Mouse (Mus musculus): ENCODE data around the gene Bmpr1a.

The Bmpr1a gene

DNA sequence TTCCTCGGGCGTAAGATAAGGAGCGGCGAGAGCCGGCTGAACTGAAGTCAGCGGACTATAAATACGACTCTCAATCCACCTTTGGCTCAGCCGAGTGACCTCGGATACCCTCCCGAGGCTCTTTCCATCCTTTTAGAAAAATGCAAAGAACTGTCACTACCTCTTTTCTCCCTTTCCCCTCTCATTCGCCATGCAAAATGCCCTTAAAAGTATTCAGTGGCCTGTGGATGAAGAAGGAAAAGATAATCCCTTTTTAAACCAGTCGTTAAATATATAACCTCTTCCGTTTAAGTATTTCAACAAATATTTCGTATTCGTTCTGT is at the start of gene Bmpr1a:
Gene Bmpr1a (minus strand): TSS at position 17 of the 323 bp plus-strand sequence.
- DNase-seq (ENCODE audit: low spot score in 2 of 2) = no peak

DNA sequence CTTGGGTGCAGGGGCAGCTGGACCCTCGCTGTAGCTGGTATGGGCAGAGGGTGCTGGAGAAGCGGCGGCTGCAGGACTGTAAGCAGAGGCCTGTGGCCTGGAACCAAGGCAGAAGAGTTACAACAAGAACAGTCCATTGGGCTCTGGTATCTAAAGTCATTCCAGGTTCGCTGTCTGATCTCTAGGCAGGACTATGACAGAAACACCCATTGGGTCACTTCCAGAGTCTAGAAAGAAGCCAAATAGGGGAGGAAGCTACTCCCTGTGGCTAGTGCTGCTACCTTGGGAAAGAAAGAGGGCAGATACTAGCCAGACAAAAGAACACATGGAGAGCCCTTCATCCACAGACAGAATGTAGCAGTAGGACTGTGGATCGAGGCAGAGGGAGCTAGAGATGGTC is 49.1 kb upstream of the Bmpr1a start:
- no peak for DNase-seq (ENCODE audit: low spot score in 2 of 2)

DNA sequence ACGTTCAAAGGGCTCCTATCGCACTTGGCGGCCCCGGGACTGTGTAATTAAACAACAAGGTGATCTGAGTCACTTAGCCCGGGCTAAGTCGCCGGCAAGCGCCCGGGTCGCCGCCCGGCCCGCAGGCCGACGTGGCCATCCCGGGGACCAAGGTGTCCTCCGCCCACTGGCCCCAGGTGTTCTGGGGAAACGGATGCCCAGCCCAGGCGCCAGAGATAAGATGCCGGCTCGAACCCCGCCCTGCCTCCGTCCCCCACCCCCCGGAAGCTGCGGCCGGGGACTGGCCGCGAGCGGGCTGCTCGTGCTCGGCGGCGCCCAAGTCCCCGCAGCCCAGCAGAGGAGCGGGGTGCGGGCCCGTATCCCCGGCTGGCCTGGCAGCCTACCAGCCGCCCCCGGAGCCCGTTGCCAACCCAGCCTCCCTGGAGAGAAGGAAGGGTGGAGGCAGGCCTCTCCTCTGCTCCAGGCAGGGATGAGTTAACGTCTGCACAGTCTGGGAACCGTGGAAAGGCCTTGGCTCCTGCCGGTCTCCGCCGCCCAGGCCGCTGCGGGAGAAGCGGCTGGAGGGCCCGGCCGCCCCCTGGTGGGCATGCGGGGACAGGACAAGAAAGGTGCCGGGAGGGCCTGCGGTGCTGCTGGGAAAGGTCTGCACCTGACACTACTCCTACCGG is 46.0 kb upstream of the Bmpr1a start:
- DNase-seq (ENCODE audit: low spot score in 2 of 2) = peak; percentile 82 to 84

DNA sequence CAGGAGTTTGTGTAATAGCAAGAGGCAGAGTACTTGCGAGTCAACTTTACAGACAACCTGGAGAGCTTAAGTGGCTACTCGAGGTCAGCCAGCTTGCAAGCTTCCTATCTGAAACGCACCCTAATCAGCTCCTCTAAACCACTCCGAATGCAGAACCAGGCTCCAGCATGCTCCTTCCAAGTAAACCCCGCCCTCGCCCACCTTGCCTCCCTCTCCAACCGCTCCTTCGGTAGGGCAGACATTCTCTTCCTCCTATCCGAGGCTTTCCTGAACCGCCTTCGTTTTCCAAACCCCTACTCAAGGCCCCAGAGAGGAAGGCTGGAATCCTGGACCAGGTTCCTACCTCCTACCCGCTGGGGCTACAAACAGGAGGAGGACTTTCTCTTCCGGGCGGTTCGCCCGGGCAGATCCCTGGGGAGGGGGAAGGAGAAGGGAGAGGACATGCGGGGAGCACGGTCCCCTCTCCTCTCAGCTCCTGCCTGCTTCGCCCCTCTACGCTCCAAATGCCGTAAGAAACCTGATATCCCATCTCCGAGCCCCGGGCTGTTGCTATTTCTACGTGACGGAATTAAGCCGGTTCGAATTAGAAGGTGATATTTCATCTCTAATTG is 45.4 kb upstream of the Bmpr1a start:
- DNase-seq (ENCODE audit: low spot score in 2 of 2) = peak in 1 of 2 experiments; percentile 66

DNA sequence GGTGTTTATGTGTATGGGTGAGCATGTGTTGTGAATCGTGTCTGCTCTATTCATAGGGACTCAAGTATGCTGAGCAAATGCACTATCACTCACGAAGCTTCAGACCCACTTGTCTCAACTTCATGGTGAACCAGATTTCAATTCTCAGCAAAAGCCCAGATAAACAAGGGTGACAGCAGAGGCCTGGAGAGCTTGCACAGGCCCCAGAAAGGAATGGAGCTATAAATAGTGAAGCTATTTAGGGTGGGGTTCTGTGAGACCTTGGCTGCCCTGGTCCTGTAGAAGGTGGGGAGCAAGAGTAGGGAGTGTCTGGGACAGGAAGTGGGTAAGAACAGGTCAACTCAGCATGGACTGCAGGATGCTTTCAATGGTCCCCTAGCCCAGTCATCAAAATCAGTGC is 41.4 kb upstream of the Bmpr1a start:
- DNase-seq (ENCODE audit: low spot score in 2 of 2) = no peak

DNA sequence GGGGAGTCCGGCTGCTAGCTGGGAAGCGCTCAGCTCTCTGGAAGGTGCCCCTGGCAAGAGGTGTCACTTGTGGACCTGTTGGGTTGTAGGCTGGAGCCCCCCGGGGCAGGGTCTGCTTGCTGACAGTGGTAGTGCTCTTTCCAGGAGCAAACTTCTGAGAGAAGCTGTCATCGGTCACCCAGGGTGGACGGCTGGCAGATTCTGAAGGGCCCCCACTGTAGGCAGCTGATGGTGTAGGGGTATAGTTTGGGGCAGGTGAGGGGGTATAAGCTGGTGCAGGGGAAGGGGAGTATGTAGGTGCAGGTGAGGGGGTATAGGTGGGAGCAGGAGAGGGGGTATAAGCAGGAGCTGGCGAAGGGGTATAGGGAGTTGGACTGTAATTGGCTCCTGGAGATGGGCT is 40.9 kb upstream of the Bmpr1a start:
- no peak for DNase-seq (ENCODE audit: low spot score in 2 of 2)

DNA sequence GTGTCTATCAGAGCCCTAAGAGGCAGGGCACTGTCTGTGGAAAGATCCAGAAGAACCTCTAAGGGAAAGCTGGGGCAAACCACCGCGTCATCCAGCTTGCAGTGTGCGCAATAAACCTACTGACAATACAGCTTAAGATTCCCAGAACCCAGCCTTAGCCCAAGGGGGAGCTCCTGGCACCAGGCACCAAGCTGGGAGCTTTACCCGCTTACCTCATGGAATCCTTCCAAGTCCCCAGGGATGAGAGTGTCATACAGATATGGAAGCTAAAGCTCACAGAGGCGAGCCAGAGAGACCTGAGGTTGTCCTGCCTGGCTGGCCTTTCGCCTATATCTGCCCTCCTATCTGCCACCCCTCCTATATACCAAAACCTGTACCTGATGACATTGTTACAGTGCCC is 40.5 kb upstream of the Bmpr1a start:
- no peak for DNase-seq (ENCODE audit: low spot score in 2 of 2)

DNA sequence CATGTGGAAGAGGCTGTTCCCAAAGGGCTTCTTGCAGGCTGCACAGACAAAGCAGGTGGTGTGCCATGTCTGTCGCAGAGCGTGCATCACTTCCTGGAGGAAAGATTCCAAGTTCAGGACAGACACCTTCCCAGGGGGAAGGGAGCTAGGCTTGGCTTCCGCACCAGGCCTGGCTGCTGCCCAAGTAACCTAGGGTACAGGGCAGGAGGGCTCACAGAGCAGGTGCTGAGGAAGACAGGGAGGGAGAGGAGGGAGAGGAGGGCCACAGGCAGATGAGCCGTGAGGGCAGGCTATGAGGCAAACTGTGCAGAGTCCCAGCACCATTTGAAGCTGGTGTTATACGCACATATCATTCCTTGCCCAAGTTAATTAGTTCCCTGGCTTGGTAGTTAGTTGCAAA is 38.8 kb upstream of the Bmpr1a start:
- no peak for DNase-seq (ENCODE audit: low spot score in 2 of 2)

DNA sequence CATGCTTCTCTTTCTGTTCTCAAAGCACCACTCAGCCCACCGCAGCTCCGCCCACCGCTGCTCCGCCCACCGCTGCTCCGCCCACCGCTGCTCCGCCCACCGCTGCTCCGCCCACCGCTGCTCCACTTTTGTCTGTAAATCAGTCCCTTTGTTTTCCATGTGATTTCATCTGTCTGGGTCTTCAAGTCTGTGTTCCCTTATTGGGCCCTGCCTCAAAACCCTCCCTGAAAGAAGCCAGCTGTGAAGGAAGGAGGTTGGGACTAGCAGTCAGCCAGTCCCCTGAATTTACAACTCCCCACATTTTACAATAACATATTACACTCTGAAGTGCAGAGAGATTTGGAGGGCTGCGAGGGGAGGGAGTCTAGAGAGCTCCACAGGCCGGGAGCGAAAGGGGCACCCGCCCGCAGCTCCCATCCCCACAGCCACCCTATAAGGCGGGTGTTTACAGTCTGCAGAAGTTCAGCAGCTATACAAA is 37.6 kb upstream of the Bmpr1a start:
- peak; percentile 71 to 77 for DNase-seq (ENCODE audit: low spot score in 2 of 2)

DNA sequence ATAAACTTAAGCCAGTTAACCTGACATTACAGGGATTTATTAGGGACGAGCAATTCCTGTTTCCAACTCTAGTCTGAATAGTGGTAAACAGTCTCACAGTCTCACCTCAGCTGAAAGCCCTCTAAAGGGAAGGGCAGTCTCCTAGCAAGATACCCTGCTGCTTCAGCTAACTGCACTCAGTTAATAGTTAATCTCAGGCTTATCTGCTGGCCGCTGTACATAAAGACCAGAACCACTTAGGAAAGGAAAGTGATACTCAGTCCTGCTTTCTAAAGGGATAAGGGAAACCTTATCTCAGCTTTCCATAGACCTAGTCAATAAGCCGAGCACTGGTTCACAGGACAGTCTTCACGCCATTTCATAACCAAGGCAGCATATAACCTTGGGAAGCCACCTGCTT is 32.7 kb upstream of the Bmpr1a start:
- DNase-seq (ENCODE audit: low spot score in 2 of 2) = no peak

DNA sequence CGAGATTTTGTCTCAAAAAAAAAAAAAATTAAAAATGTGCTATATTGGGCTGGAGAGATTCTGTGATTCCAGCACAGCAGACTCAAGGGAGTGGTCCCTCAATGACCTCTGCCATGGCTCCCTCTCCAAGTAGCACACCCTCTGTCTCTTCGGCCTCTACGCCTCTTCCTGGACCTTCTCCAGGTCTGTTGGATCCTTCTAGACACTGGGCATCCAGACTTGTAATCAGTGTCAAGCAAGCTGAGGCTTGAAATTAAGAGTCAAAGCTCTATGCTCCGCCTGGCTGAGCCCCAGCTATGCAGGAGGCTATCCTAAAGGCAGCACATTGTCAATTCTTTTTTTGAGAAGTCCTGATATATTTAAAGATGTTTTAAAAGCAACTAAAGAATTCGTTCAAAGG is 30.4 kb upstream of the Bmpr1a start:
- DNase-seq (ENCODE audit: low spot score in 2 of 2) = no peak

DNA sequence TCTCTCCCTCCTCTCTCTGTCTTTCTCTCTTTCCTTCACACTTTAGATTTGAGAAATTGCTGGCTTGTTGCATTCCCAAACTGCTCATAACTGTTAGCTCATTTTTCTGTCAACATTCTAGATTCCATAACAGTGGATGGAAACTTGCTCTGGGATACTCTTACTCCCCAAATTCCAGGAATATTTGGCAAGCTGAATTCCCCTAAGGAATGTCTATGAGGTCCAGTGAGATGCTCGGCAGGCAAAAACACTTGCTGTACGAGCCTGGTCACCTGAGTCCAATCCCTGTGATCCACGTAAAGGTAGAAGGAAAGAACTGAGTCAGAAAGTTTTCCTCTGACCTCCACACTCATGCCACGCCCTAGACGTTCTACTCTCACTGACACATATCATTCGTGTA is 29.4 kb upstream of the Bmpr1a start:
- no peak for DNase-seq (ENCODE audit: low spot score in 2 of 2)

DNA sequence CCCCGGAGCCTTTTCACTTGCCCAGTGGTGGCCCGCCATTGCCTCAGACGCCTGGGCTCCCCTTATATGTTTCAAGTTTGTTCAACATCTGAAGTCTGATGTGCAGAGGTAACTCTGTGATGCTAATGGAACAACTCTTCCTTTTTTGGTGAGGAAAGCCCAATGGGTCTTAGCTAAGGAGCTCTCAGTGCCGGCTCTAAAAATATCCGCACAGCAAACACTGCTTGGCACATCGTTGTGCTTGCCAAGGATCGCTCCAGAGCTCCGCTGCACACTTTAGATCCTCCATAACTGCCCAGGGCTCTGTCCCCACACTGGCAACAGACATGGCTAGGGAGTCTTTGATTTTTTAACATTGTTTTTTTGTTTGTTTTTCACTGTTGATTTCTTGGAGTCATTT is 25.7 kb upstream of the Bmpr1a start:
- no peak for DNase-seq (ENCODE audit: low spot score in 2 of 2)

DNA sequence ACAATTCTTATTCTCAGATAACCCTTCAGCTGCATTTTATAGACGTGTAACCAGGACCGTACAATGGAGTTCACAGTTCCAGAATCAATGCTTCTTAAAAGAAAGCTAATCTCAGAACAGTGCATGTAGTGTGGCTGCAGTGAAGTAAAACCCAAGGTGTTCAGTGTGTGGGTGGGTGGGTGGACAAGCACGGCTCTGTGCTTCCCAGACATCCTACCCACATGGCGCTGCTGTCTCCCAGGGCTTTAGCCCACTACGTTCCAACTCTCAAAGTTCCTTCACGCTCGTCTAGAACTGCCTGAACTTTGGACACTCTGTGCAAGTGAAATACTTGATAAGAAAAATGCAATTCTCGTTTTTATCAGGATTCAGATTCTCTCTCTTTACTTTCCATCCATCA is 19.6 kb upstream of the Bmpr1a start, which contains the start of gene 9230112D13Rik:
Gene 9230112D13Rik (minus strand): TSS at position 101 of the 400 bp plus-strand sequence.
- no peak for DNase-seq (ENCODE audit: low spot score in 2 of 2)

DNA sequence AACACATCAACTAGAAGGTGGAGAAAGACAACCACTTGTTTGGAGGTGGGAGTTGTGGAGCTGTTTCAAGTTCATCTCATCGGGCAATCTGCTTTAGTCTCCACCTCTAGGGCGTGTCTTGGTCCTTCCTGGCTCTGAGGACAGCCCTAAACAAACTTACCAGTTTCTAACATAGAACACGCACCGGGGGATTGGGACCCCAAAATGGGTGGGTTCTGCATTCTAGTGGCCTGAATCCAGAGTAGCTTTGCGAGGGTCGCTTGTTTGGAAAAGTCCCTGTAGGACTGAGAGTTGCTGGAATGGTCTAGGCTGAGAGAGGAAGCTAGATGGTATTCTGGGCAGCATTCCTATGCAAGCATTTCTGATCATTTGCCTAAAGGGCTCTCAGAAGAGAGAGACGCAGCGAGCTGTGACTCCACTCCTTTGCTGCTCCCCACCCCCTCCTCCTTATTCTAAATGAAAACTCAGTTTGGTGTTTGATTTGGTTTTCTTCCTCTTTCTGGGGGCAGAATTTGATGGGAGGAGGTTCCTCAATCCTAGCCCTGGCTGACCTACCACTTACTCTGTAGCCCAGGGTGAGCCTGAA is 14.9 kb upstream of the Bmpr1a start:
- DNase-seq (ENCODE audit: low spot score in 2 of 2) = no peak

DNA sequence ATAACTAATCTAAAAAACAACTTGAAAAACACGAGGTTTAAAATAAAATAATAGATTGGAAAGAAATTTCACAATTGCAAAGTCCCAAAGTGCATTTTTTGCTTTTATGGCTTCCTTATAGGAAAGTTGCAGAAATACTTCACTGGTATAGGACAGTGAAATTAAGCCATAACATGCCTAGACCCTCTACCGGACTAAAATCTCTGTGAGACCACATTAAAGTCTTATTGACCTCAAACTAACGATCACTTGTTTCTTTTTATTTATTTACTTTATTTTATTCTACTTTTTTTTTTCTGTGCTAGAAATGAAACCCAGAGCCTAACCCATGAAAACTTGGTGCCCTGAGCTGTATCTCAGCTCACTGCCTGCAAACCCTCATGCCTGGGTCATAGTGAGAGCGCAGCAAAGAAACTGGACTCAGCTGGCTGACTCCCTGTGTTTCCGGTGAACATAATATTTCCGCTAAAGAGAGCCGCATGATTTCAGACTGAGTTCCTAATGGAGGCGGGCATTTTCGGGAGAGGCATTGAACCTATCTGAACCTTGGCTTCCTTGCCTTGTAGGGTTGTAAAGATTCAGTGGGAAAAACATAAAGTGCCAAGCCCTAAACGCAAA is 13.9 kb upstream of the Bmpr1a start:
- no peak for DNase-seq (ENCODE audit: low spot score in 2 of 2)

DNA sequence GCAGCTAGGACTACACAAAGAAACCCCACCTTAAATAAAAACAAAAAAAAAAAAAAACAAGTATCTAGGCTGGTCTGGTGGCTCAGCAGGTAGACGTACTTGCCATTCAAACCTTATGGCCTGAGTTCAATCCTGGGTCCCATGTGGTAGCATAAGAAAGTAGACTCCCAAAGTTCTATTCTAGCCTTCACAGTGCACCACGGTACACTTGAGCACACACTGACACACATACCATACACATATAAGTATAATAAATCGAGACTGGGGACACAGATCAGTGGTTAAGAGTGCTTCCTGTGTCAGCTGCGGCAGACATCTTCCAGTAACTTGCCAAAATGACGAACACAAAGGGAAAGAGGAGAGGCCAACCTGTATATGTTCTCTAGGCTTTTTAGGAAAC is 12.7 kb upstream of the Bmpr1a start:
- no peak for DNase-seq (ENCODE audit: low spot score in 2 of 2)

DNA sequence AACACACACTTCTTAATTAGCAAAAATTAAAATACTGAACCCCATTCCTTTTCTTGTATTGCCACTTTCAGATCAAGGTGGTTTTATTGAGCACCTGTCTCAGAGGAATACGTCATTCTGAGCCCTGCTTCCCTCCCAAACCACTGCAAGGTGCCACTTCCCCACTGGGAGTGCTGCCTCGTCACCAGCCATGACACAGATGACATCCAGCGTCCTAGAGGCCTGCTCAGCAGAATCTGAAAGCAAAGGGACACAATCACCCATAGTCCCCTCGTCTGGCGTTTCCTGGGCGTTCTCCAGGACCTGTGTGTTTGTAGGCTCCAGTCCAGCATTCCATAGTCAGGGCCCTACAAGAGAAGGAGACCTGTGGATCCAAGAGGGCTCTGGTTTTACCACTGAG is 11.0 kb upstream of the Bmpr1a start:
- no peak for DNase-seq (ENCODE audit: low spot score in 2 of 2)

DNA sequence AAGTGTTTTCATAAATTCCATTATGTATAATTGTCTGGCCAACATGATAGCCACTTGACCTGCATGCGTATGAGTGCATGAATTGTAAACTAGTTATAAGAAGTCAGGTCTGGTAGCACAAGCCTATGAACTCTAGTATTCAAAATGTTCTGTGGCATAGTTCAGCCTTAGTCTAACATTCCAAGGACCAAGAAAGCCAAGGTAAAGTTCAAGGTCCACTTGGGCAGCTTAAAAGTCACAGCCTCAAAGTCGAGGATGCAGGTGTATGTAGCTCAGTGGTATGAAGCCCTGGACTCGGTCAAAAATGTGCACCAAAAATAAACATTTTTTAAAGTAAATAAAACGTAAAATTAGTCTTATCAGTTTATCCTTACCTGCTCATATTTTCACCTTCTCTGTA is 9.5 kb upstream of the Bmpr1a start:
- DNase-seq (ENCODE audit: low spot score in 2 of 2) = no peak

DNA sequence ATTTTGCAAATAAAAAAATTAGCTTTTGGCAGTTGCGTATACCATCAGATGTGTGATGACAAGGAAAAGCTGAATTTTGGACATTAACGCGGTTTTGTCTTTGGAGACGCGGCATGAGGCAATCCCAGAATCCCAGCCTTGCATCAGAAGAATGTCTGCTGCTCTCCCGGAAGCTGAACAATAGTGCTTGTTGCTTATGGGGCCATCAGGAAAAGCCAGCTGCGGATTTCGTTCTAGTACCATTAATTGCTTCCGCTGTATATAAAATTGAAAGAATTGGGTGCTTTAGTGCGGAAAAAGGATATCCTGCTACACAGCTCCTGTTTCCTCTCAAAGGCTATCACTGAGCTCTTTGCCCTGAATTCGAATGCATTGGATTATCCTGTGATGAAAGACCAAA is 8.8 kb upstream of the Bmpr1a start:
- no peak for DNase-seq (ENCODE audit: low spot score in 2 of 2)

DNA sequence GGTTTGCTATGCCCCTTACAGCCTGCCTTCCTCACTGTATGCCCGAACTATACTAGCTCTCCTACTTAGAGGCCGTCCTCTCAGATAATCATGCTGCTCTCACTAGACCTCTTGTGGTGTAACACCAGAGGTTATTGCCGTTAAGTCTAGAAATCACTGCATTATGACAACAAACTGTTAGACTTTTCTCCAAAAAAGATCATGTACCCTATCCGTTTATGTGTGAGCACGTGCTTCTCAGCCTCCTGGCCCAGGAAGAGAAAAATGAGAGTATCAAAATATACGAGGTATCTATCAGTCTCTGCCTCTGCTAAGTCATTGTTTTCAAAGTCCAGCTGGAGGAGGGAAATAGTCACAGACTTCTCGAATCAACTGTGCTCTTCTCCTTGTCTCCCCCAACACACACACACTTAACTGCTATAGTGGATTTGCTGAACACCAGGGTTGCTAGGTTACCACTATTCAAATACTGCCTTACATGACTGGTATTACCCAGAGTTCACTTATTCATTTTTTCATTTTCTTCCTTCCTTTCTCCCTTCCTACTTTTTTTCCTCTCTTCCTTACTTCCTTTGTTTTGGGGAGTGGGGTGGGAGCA is 5.8 kb upstream of the Bmpr1a start:
- no peak for DNase-seq (ENCODE audit: low spot score in 2 of 2)

DNA sequence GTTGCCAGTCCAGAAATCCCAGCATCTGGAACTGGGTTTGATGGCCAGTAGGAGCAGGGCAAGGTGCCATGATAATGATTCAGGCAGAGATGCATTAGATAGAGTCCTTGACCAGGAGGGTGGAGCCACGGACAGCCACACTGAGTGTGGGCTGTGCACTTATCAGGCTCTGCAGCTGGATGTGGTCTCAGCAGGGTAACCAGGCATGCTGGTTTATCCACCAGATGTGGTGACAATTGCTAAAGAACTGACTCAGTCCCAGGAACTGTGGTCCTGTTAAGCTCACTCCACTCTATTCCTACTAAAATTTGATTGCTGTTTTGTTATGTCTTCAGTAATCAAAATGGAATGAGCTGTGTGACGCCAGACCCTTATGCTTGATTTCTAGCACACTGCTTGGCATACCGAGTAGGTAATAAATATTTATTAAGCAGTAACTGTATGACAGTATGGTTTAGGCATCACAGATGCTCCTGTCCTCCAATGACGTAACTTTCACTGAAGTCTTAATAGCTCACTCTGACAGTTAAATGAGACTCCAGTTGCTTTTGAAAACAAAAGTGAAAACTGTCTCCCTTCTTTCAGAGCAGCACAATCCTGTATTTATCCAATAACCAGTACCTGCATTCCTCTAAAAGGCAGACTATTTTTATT is 5.2 kb upstream of the Bmpr1a start:
- no peak for DNase-seq (ENCODE audit: low spot score in 2 of 2)
